In genomic region chr2:156151538-156151937, GRCm38 (mm10) we compare ENCODE assay signal across 22 mouse cellular contexts. TPM values are rescaled to one million over a fixed set of nuclear protein-coding genes. Genes with fewer than 3 reads are reported as not detected.
A peak's percentile ranks its signal among the peaks of the same experiment; 100 is the strongest.
DNase-seq lines count a peak whose midpoint lies in the region; ATAC-seq and TF ChIP-seq lines count a peak whose summit lies in the region.
"Had no signal": no experiment of that assay in that cellular context is flagged by ENCODE, and none has a peak within 500 bp of the region (broad histone marks: within the 10 kb centered on the region; RNA-seq: fewer than 3 reads in every experiment).

No protein-coding gene starts in this region.

- no peak overlapping the region for H3K4me3 ChIP-seq in heart, adult 2 months
- H3K4me3 ChIP-seq in heart, embryonic 12.5 days, result no peak overlapping the region
- H3K4me3 ChIP-seq in lung, postnatal 0 days (ENCODE audit: low read depth, low read length), result no peak overlapping the region
- H3K4me3 ChIP-seq: embryonic facial prominence, embryonic 15.5 days; forebrain, embryonic 15.5 days; hindbrain, embryonic 12.5 days; kidney, embryonic 15.5 days; stomach, embryonic 15.5 days had no signal

- intact Hi-C loops in heart, adult 2 months (cut with DNase I), result no loop called here

- no peak overlapping the region for H3K9ac ChIP-seq in heart, adult 2 months (ENCODE audit: low read depth, low read length)
- H3K9ac ChIP-seq in heart, embryonic 12.5 days, result no peak overlapping the region
- H3K9ac ChIP-seq in lung, postnatal 0 days (replicated peaks; ENCODE audit: low read depth), result no peak overlapping the region
- H3K9ac ChIP-seq: embryonic facial prominence, embryonic 15.5 days; forebrain, embryonic 15.5 days; hindbrain, embryonic 12.5 days; kidney, embryonic 15.5 days; stomach, embryonic 15.5 days had no signal

- TF ChIP-seq POLR2A in heart, adult 2 months (IDR thresholded peaks at IDR 0.05; ENCODE audit: insufficient read depth, low read depth, low read length), result no peak

- no peak overlapping the region for H3K4me2 ChIP-seq in heart, embryonic 12.5 days
- no peak overlapping the region for H3K4me2 ChIP-seq in lung, postnatal 0 days (replicated peaks; ENCODE audit: low read depth, low read length)
- H3K4me2 ChIP-seq: embryonic facial prominence, embryonic 15.5 days; forebrain, embryonic 15.5 days; hindbrain, embryonic 12.5 days; kidney, embryonic 15.5 days; midbrain, embryonic 11.5 days; stomach, embryonic 15.5 days had no signal

- no peak for TF ChIP-seq EP300 in heart, adult 2 months (IDR thresholded peaks at IDR 0.05; ENCODE audit: insufficient read depth, low read depth, low read length)
- TF ChIP-seq EP300 in lung, postnatal 0 days (IDR thresholded peaks at IDR 0.05), result no peak

- TF ChIP-seq CTCF in heart, adult 2 months (IDR thresholded peaks at IDR 0.05), result peak; percentile 49
- TF ChIP-seq CTCF in lung, postnatal 0 days (IDR thresholded peaks at IDR 0.05), result peak; percentile 36

- H3K27me3 ChIP-seq in heart, adult 2 months (ENCODE audit: control insufficient read depth, insufficient read depth, low read length), result no peaks in the 10 kb centered on the region
- no peaks in the 10 kb centered on the region for H3K27me3 ChIP-seq in heart, embryonic 12.5 days (replicated peaks)
- H3K27me3 ChIP-seq in lung, postnatal 0 days (replicated peaks; ENCODE audit: insufficient read depth, low read length), result no peaks in the 10 kb centered on the region
- H3K27me3 ChIP-seq: embryonic facial prominence, embryonic 15.5 days; forebrain, embryonic 15.5 days; hindbrain, embryonic 12.5 days; kidney, embryonic 15.5 days; stomach, embryonic 15.5 days had no signal

- H3K9me3 ChIP-seq in heart, embryonic 12.5 days (replicated peaks), result no peaks in the 10 kb centered on the region
- H3K9me3 ChIP-seq in lung, postnatal 0 days (ENCODE audit: low read length), result no peaks in the 10 kb centered on the region
- H3K9me3 ChIP-seq: embryonic facial prominence, embryonic 15.5 days; forebrain, embryonic 15.5 days; hindbrain, embryonic 12.5 days; kidney, embryonic 15.5 days; stomach, embryonic 15.5 days had no signal

- no peak for DNase-seq in heart, adult 2 months
- no peak for DNase-seq in lung, postnatal 0 days (ENCODE audit: low spot score)
- no peak for DNase-seq in lung, postnatal 14 days
- peak; percentile 39 for DNase-seq in brain, adult 2 months (ENCODE audit: low read depth, low spot score)
- no peak for DNase-seq in adrenal gland, postnatal 10 days
- DNase-seq in layer of hippocampus, adult 8-10 months (ENCODE audit: low spot score in 2 of 2), result no peak
- DNase-seq: cerebellum, adult 8-10 months; cerebellum, postnatal 36 days; gastrocnemius, postnatal 25 days; heart, adult 18-20 months; kidney, postnatal 4 days; lung, postnatal 10 days; thymus, adult 18-20 months; thymus, postnatal 36 days had no signal

- no peak for ATAC-seq in heart, embryonic 12.5 days (ENCODE audit: insufficient number of reproducible peaks, low FRiP score)
- no peak for ATAC-seq in lung, postnatal 0 days
- ATAC-seq: forebrain, embryonic 15.5 days; intestine, embryonic 16.5 days had no signal

- H3K4me1 ChIP-seq in heart, adult 2 months (ENCODE audit: control insufficient read depth, insufficient read depth, low read length), result no peaks in the 10 kb centered on the region; the same call in none of the 2 replicates
- H3K4me1 ChIP-seq in heart, embryonic 12.5 days (replicated peaks), result no peaks in the 10 kb centered on the region
- H3K4me1 ChIP-seq in lung, postnatal 0 days (ENCODE audit: insufficient read depth, low read depth, low read length), result no peaks in the 10 kb centered on the region
- H3K4me1 ChIP-seq: embryonic facial prominence, embryonic 15.5 days; hindbrain, embryonic 12.5 days; kidney, embryonic 15.5 days; stomach, embryonic 15.5 days had no signal

- H3K79me2 ChIP-seq in heart, adult 2 months (replicated peaks; ENCODE audit: control insufficient read depth, insufficient read depth, low read length), result no peaks in the 10 kb centered on the region

- no peak overlapping the region for H3K27ac ChIP-seq in heart, adult 2 months
- no peak overlapping the region for H3K27ac ChIP-seq in heart, embryonic 12.5 days (ENCODE audit: poor library complexity, severe bottlenecking)
- no peak overlapping the region for H3K27ac ChIP-seq in lung, postnatal 0 days (ENCODE audit: low read length)
- H3K27ac ChIP-seq: embryonic facial prominence, embryonic 15.5 days; forebrain, embryonic 15.5 days; hindbrain, embryonic 12.5 days; kidney, embryonic 15.5 days; stomach, embryonic 15.5 days had no signal

- H3K36me3 ChIP-seq in heart, adult 2 months (ENCODE audit: control insufficient read depth, insufficient read depth, low read length), result peaks cover 63% of the 10 kb centered on the region
- peaks cover 61% of the 10 kb centered on the region for H3K36me3 ChIP-seq in heart, embryonic 12.5 days
- peaks cover 33% of the 10 kb centered on the region for H3K36me3 ChIP-seq in lung, postnatal 0 days (ENCODE audit: insufficient read depth, low read length)

RNA-seq across cellular contexts. Expression of gene Nfs1, which starts 7.6 kb away (rescaled TPM):
- total RNA-seq in heart, adult 2 months (2021), result 10 to 100 TPM; 81.4 to 96.6 TPM
- polyA plus RNA-seq in heart, adult 2 months (2012; rRNA removed), result 83.7 and 116 TPM in 2 replicates
- polyA plus RNA-seq in heart, embryonic 12.5 days (2016; fragmentation: Nextera tagmentation; extraction: Ambion mirVana), result 55.5 and 55.8 TPM in 2 replicates
- polyA plus RNA-seq in lung, postnatal 0 days (2015; fragmentation: Nextera tagmentation; extraction: Ambion mirVana), result 33.7 and 34.0 TPM in 2 replicates
- total RNA-seq in adrenal gland, postnatal 10 days (2021), result 10 to 100 TPM; 72.0 to 78.8 TPM
- total RNA-seq in layer of hippocampus, adult 8-10 months (2022), result 10 to 100 TPM; 39.0 to 54.5 (median 44.0) TPM

RNA-seq across cellular contexts. Expression of gene Romo1, which starts 7.7 kb away (rescaled TPM):
- total RNA-seq in heart, adult 2 months (2021), result 100 to 1,000 TPM; 321 to 367 TPM
- 244 and 304 TPM in 2 replicates for polyA plus RNA-seq in heart, adult 2 months (2012; rRNA removed)
- polyA plus RNA-seq in heart, embryonic 12.5 days (2016; fragmentation: Nextera tagmentation; extraction: Ambion mirVana), result 451 and 494 TPM in 2 replicates
- 316 and 344 TPM in 2 replicates for polyA plus RNA-seq in lung, postnatal 0 days (2015; fragmentation: Nextera tagmentation; extraction: Ambion mirVana)
- total RNA-seq in adrenal gland, postnatal 10 days (2021), result 100 to 1,000 TPM; 406 to 407 TPM
- 100 to 1,000 TPM in 3 of 4 experiments, 10 to 100 TPM in 1; 99.4 to 184 (median 132) TPM for total RNA-seq in layer of hippocampus, adult 8-10 months (2022)

RNA-seq across cellular contexts. Expression of gene Gm28036, which starts 24.6 kb away (rescaled TPM):
- 10 to 100 TPM; 11.9 to 13.5 TPM for total RNA-seq in heart, adult 2 months (2021)
- polyA plus RNA-seq in heart, adult 2 months (2012; rRNA removed), result 2.8 and 3.4 TPM in 2 replicates
- 19.1 and 21.0 TPM in 2 replicates for polyA plus RNA-seq in heart, embryonic 12.5 days (2016; fragmentation: Nextera tagmentation; extraction: Ambion mirVana)
- polyA plus RNA-seq in lung, postnatal 0 days (2015; fragmentation: Nextera tagmentation; extraction: Ambion mirVana), result 5.2 and 5.6 TPM in 2 replicates
- 10 to 100 TPM; 21.3 to 24.5 TPM for total RNA-seq in adrenal gland, postnatal 10 days (2021)
- 10 to 100 TPM; 17.8 to 23.4 (median 20.3) TPM for total RNA-seq in layer of hippocampus, adult 8-10 months (2022)

RNA-seq across cellular contexts. Expression of gene Rbm39, which starts 28.5 kb away (rescaled TPM):
- 100 to 1,000 TPM; 124 to 143 TPM for total RNA-seq in heart, adult 2 months (2021)
- 25.8 and 45.2 TPM in 2 replicates for polyA plus RNA-seq in heart, adult 2 months (2012; rRNA removed)
- 434 and 459 TPM in 2 replicates for polyA plus RNA-seq in heart, embryonic 12.5 days (2016; fragmentation: Nextera tagmentation; extraction: Ambion mirVana)
- polyA plus RNA-seq in lung, postnatal 0 days (2015; fragmentation: Nextera tagmentation; extraction: Ambion mirVana), result 654 and 692 TPM in 2 replicates
- total RNA-seq in adrenal gland, postnatal 10 days (2021), result 100 to 1,000 TPM; 286 to 394 TPM
- 100 to 1,000 TPM; 305 to 360 (median 339) TPM for total RNA-seq in layer of hippocampus, adult 8-10 months (2022)

RNA-seq across cellular contexts. Expression of gene Rbm12, which starts 39.8 kb away (rescaled TPM):
- total RNA-seq in heart, adult 2 months (2021), result 10 to 100 TPM; 11.4 TPM
- 12.0 and 13.6 TPM in 2 replicates for polyA plus RNA-seq in heart, adult 2 months (2012; rRNA removed)
- 26.2 and 26.9 TPM in 2 replicates for polyA plus RNA-seq in heart, embryonic 12.5 days (2016; fragmentation: Nextera tagmentation; extraction: Ambion mirVana)
- polyA plus RNA-seq in lung, postnatal 0 days (2015; fragmentation: Nextera tagmentation; extraction: Ambion mirVana), result 10.1 and 10.7 TPM in 2 replicates
- total RNA-seq in adrenal gland, postnatal 10 days (2021), result 10 to 100 TPM; 23.3 to 25.0 TPM
- 10 to 100 TPM; 25.4 to 37.4 (median 33.1) TPM for total RNA-seq in layer of hippocampus, adult 8-10 months (2022)
